Mouse (Mus musculus): ENCODE results near the gene Itga9. TPM values are rescaled to one million over a fixed set of nuclear protein-coding genes. Genes with fewer than 3 reads are reported as not detected.

Itga9 gene
- polyA plus RNA-seq, 1 experiment from 2014 or later: 10.3 TPM

DNA sequence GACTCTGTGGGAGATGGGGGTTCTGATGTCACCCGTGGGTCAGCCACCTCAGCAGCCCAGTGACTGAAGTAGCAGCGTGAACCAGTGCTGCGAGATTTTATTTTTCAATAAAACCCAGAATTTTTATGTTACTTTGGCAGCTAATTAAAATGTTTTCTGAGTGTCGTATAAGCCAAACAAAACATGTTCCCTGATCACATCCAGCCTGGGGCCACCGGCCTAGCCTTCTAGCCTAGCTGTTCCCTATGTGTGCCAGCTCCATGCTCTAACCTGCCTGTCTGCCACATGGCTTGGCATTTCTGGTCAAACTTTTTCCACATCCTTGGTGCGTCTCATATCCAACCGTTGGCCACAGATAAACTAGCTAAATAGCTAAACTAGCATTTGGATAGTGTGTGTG lies 205.7 kb downstream of the Itga9 start:
- H3K9ac ChIP-seq (replicated peaks; ENCODE audit: low read length): no peak overlapping the region
- ATAC-seq (replicated peaks; ENCODE audit: insufficient number of reproducible peaks, low FRiP score, low TSS enrichment, low read depth): no peak
- no peak overlapping the region for H3K27ac ChIP-seq (replicated peaks; ENCODE audit: low read depth, low read length)
- no peak overlapping the region for H3K4me3 ChIP-seq (ENCODE audit: low read depth, low read length)
- H3K27me3 ChIP-seq (ENCODE audit: control insufficient read depth, insufficient read depth, low read length): no peaks in the 10 kb centered on the region
- no peak for DNase-seq (ENCODE audit: low spot score)
- H3K36me3 ChIP-seq (replicated peaks; ENCODE audit: control insufficient read depth, insufficient read depth, low read depth, low read length): no peaks in the 10 kb centered on the region
- WGBS: 90% methylated on average over 7 of the region's 7 CpGs
- H3K4me1 ChIP-seq (ENCODE audit: control insufficient read depth, insufficient read depth, low read length): no peaks in the 10 kb centered on the region
- no peak overlapping the region for H3K4me2 ChIP-seq (ENCODE audit: low read depth, low read length)
- no peaks in the 10 kb centered on the region for H3K9me3 ChIP-seq (replicated peaks; ENCODE audit: control insufficient read depth, low read length)

DNA sequence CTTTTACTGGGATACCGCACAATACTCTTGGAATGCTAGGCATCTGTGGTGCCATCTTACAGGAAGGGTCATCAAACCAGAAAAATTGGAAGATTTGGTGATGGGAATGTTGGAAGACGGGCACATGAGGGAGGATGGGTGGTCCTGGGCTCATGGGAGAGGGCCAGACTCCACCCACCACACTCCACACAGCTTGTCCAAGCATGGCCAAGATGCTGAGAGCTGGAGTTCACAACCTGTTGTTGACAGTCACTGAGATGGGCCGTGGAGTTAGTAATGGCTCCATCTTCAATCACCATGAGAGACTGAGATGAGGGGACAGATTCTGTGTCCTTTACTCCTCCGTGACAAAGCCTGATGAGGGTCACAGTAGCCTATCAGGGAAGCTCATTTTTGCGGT lies 207.0 kb downstream of the Itga9 start:
- H3K4me3 ChIP-seq (ENCODE audit: low read depth, low read length): no peak overlapping the region
- H3K27me3 ChIP-seq (ENCODE audit: control insufficient read depth, insufficient read depth, low read length): no peaks in the 10 kb centered on the region
- no peak overlapping the region for H3K27ac ChIP-seq (replicated peaks; ENCODE audit: low read depth, low read length)
- 85% methylated on average over 5 of the region's 5 CpGs for WGBS
- DNase-seq (ENCODE audit: low spot score): no peak
- no peak overlapping the region for H3K9ac ChIP-seq (replicated peaks; ENCODE audit: low read length)
- no peaks in the 10 kb centered on the region for H3K36me3 ChIP-seq (replicated peaks; ENCODE audit: control insufficient read depth, insufficient read depth, low read depth, low read length)
- ATAC-seq (replicated peaks; ENCODE audit: insufficient number of reproducible peaks, low FRiP score, low TSS enrichment, low read depth): no peak
- H3K9me3 ChIP-seq (replicated peaks; ENCODE audit: control insufficient read depth, low read length): no peaks in the 10 kb centered on the region
- no peaks in the 10 kb centered on the region for H3K4me1 ChIP-seq (ENCODE audit: control insufficient read depth, insufficient read depth, low read length)
- no peak overlapping the region for H3K4me2 ChIP-seq (ENCODE audit: low read depth, low read length)

DNA sequence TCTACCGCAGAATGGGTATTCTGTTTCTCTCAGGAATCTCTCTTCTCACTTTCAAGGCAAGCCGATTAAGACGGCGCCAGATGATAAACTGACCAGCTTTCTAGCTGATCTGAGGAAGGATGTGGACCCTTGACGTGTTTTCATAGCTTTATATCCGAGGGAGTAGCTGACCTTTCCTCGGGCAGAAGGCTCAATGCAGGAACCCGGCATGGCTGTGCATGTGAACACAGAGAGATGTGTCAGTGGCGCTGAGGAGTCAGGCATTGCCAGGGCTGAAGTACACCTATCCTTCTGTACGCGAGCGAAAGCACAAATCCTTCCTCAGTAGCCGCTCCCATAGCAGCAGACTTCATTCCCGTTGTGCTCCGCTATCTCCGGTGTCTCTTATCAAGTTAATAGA lies 207.6 kb downstream of the Itga9 start:
- Histone ChIP-seq H3K9me3 (replicated peaks; ENCODE audit: control insufficient read depth, low read length) (no peaks in the 10 kb centered on the region), H3K27ac (replicated peaks; ENCODE audit: low read depth, low read length) (no peak overlapping the region), H3K36me3 (replicated peaks; ENCODE audit: control insufficient read depth, insufficient read depth, low read depth, low read length) (no peaks in the 10 kb centered on the region), H3K4me2 (ENCODE audit: low read depth, low read length) (no peak overlapping the region), H3K27me3 (ENCODE audit: control insufficient read depth, insufficient read depth, low read length) (no peaks in the 10 kb centered on the region), H3K9ac (replicated peaks; ENCODE audit: low read length) (no peak overlapping the region), H3K4me3 (ENCODE audit: low read depth, low read length) (no peak overlapping the region), H3K4me1 (ENCODE audit: control insufficient read depth, insufficient read depth, low read length) (no peaks in the 10 kb centered on the region)
- no peak for DNase-seq (ENCODE audit: low spot score)
- no peak for ATAC-seq (replicated peaks; ENCODE audit: insufficient number of reproducible peaks, low FRiP score, low TSS enrichment, low read depth)
- 80% methylated on average over 16 of the region's 16 CpGs for WGBS

DNA sequence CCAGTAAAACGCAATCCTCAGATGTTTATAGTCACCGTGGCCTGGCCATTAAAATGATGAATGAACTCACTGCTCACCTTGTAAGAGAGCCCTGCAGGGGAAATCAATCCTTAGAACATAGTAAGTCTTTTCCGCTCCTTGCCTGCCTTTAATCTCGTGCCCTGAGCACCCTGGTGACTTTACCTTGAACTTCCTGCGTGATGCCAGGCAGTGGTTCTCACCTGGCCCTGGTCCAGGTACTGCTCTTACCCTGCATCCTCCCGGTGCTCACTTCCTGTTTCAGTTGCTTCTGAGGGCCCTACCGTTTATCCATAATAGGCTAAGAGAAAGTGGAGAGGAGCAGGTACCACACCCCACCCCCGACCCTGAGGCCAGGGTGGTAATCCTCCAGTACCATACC lies 208.0 kb downstream of the Itga9 start:
- H3K4me3 ChIP-seq (ENCODE audit: low read depth, low read length): no peak overlapping the region
- no peaks in the 10 kb centered on the region for H3K4me1 ChIP-seq (ENCODE audit: control insufficient read depth, insufficient read depth, low read length)
- DNase-seq (ENCODE audit: low spot score) (no peak), ATAC-seq (replicated peaks; ENCODE audit: insufficient number of reproducible peaks, low FRiP score, low TSS enrichment, low read depth) (no peak)
- no peak overlapping the region for H3K9ac ChIP-seq (replicated peaks; ENCODE audit: low read length)
- no peak overlapping the region for H3K27ac ChIP-seq (replicated peaks; ENCODE audit: low read depth, low read length)
- no peaks in the 10 kb centered on the region for H3K9me3 ChIP-seq (replicated peaks; ENCODE audit: control insufficient read depth, low read length)
- H3K4me2 ChIP-seq (ENCODE audit: low read depth, low read length): no peak overlapping the region
- no peaks in the 10 kb centered on the region for H3K27me3 ChIP-seq (ENCODE audit: control insufficient read depth, insufficient read depth, low read length)
- 76% methylated on average over 8 of the region's 8 CpGs for WGBS
- H3K36me3 ChIP-seq (replicated peaks; ENCODE audit: control insufficient read depth, insufficient read depth, low read depth, low read length): no peaks in the 10 kb centered on the region

GRCm38 (mm10) chr9:118815543-118815942 lies 209.1 kb downstream of the Itga9 start:
- WGBS: 96% methylated on average over 8 of the region's 8 CpGs
- no peak for DNase-seq (ENCODE audit: low spot score)
- no peak overlapping the region for H3K27ac ChIP-seq (replicated peaks; ENCODE audit: low read depth, low read length)

GRCm38 (mm10) chr9:118818508-118818907 lies 212.0 kb downstream of the Itga9 start:
- no peaks in the 10 kb centered on the region for H3K9me3 ChIP-seq (replicated peaks; ENCODE audit: control insufficient read depth, low read length)
- no peak for ATAC-seq (replicated peaks; ENCODE audit: insufficient number of reproducible peaks, low FRiP score, low TSS enrichment, low read depth)
- DNase-seq (ENCODE audit: low spot score): no peak
- no peaks in the 10 kb centered on the region for H3K36me3 ChIP-seq (replicated peaks; ENCODE audit: control insufficient read depth, insufficient read depth, low read depth, low read length)
- WGBS: 75% methylated on average over 3 of the region's 3 CpGs
- H3K4me2 ChIP-seq (ENCODE audit: low read depth, low read length): no peak overlapping the region
- H3K4me1 ChIP-seq (ENCODE audit: control insufficient read depth, insufficient read depth, low read length): peaks cover 4% of the 10 kb centered on the region; the same call in 1 of the 2 replicates
- H3K4me3 ChIP-seq (ENCODE audit: low read depth, low read length): no peak overlapping the region
- no peak overlapping the region for H3K9ac ChIP-seq (replicated peaks; ENCODE audit: low read length)
- no peak overlapping the region for H3K27ac ChIP-seq (replicated peaks; ENCODE audit: low read depth, low read length)
- no peaks in the 10 kb centered on the region for H3K27me3 ChIP-seq (ENCODE audit: control insufficient read depth, insufficient read depth, low read length)

More at GRCm38 (mm10) chr9:118815543-118815942, 209.1 kb downstream of the Itga9 start:
- ATAC-seq (replicated peaks; ENCODE audit: insufficient number of reproducible peaks, low FRiP score, low TSS enrichment, low read depth): no peak
- Histone ChIP-seq H3K4me3 (ENCODE audit: low read depth, low read length) (no peak overlapping the region), H3K9ac (replicated peaks; ENCODE audit: low read length) (no peak overlapping the region), H3K27me3 (ENCODE audit: control insufficient read depth, insufficient read depth, low read length) (no peaks in the 10 kb centered on the region), H3K4me1 (ENCODE audit: control insufficient read depth, insufficient read depth, low read length) (no peaks in the 10 kb centered on the region), H3K4me2 (ENCODE audit: low read depth, low read length) (no peak overlapping the region), H3K36me3 (replicated peaks; ENCODE audit: control insufficient read depth, insufficient read depth, low read depth, low read length) (no peaks in the 10 kb centered on the region), H3K9me3 (replicated peaks; ENCODE audit: control insufficient read depth, low read length) (no peaks in the 10 kb centered on the region)

DNA sequence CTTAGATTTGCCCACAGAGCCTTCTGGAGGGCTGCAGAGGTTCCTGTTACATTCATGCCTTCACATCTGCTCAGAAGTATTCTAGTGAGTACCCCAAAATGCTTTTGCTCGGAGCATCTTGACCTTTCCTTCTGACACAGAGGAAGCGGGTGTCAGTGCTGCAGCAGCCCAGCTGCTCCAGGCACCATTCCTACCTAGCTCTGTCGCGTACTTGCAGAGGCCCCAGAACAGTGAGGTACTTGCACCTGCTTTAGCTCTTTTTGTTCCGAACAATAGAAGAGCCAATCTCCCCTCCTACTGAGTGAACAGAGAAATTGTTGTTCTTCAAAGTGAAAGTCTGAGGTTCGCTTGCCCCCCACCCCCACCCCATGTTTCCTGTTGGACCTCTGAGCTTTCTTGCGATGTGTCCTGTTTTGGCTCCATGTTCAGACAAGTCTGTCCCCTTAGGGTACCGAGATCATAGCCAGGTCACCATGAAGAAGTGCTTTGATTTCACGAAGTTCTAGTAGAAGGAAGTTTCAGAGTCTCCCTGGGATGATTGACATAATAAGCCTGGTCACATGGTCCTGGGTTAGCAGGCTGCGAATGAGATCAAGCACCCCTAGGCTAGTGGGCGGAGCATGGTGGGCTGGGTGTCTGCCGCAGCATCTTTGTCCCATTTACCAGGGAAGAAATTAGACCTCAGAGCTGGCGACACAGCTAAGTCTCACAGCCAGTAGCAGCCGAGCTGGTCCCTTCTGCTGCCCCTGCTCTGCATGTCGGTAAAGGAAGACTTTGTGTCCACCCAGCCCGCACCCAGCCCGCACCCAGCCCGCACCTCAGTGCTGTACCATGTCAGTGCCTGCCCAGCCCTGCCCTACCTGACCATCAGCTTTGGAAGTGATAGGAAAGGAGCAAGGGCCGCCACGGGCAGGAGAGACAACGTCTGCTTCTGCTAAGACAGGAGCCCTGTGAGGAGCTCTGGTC lies 215.0 kb downstream of the Itga9 start:
- H3K9me3 ChIP-seq (replicated peaks; ENCODE audit: control insufficient read depth, low read length): no peaks in the 10 kb centered on the region
- H3K27me3 ChIP-seq (ENCODE audit: control insufficient read depth, insufficient read depth, low read length): no peaks in the 10 kb centered on the region
- peak overlapping the region; percentile 77 for H3K27ac ChIP-seq (replicated peaks; ENCODE audit: low read depth, low read length)
- H3K4me1 ChIP-seq (ENCODE audit: control insufficient read depth, insufficient read depth, low read length): peaks cover 4% of the 10 kb centered on the region; the same call in 1 of the 2 replicates
- peak overlapping the region; percentile 16 for H3K4me2 ChIP-seq (ENCODE audit: low read depth, low read length)
- no peak overlapping the region for H3K4me3 ChIP-seq (ENCODE audit: low read depth, low read length)
- 31% methylated on average over 21 of the region's 21 CpGs for WGBS
- H3K9ac ChIP-seq (replicated peaks; ENCODE audit: low read length): peak overlapping the region; percentile 33
- H3K36me3 ChIP-seq (replicated peaks; ENCODE audit: control insufficient read depth, insufficient read depth, low read depth, low read length): no peaks in the 10 kb centered on the region
- DNase-seq (ENCODE audit: low spot score) (peak; percentile 89), ATAC-seq (replicated peaks; ENCODE audit: insufficient number of reproducible peaks, low FRiP score, low TSS enrichment, low read depth) (peak; percentile 81)

DNA sequence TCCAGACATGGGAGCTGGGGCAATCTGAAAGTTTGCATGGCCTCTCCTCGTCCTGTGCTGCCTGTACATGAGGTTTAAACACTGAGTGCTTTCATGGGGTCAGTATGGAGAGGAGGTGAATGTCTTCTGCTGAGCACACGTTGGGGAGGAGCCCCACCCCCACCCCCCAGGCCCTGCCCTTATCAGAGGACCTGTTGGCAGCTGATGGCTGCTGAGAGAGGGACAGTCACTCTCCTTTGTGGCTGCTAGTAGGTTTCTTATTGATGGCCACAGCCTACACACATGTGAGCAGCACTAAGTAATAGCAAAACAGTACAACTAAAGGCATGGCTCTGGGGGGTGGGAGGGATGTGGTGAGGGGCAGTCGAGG lies 215.7 kb downstream of the Itga9 start:
- H3K27ac ChIP-seq (replicated peaks; ENCODE audit: low read depth, low read length): peak overlapping the region; percentile 77

More for the DNA sequence above, 215.7 kb downstream of the Itga9 start:
- Histone ChIP-seq H3K27me3 (ENCODE audit: control insufficient read depth, insufficient read depth, low read length) (no peaks in the 10 kb centered on the region), H3K4me2 (ENCODE audit: low read depth, low read length) (no peak overlapping the region; the same call in 1 of the 2 replicates), H3K9ac (replicated peaks; ENCODE audit: low read length) (peak overlapping the region; percentile 33), H3K4me3 (ENCODE audit: low read depth, low read length) (no peak overlapping the region), H3K9me3 (replicated peaks; ENCODE audit: control insufficient read depth, low read length) (no peaks in the 10 kb centered on the region), H3K36me3 (replicated peaks; ENCODE audit: control insufficient read depth, insufficient read depth, low read depth, low read length) (no peaks in the 10 kb centered on the region), H3K4me1 (ENCODE audit: control insufficient read depth, insufficient read depth, low read length) (peaks cover 4% of the 10 kb centered on the region; the same call in 1 of the 2 replicates)
- no peak for ATAC-seq (replicated peaks; ENCODE audit: insufficient number of reproducible peaks, low FRiP score, low TSS enrichment, low read depth)
- WGBS: 39% methylated on average over 3 of the region's 3 CpGs
- DNase-seq (ENCODE audit: low spot score): no peak
